Comparison of ENCODE assay signal across 22 mouse cellular contexts in genomic region chr16:94925364-94925763, GRCm38 (mm10).
DNase-seq lines count a peak whose midpoint lies in the region; ATAC-seq and TF ChIP-seq lines count a peak whose summit lies in the region.
"Had no signal": no experiment of that assay in that cellular context is flagged by ENCODE, and none has a peak within 500 bp of the region (broad histone marks: within the 10 kb centered on the region; RNA-seq: fewer than 3 reads in every experiment).

No protein-coding gene starts in this region.

- peak; percentile 3 for DNase-seq in adrenal gland, adult 2 months
- no peak for DNase-seq in adrenal gland, postnatal 10 days
- peak; percentile 34 for DNase-seq in heart, adult 11 months
- peak; percentile 62 for DNase-seq in kidney, postnatal 0 days (ENCODE audit: low spot score)
- DNase-seq in kidney, adult 9 months, result no peak
- peak; percentile 58 for DNase-seq in retina, embryonic 14.5 days (ENCODE audit: low spot score)
- DNase-seq in lung, postnatal 14 days, result no peak
- DNase-seq: B cell, adult 2 months; cerebellum, adult 11-12 months; cerebellum, adult 9-11 months; cerebellum, postnatal 36 days; gastrocnemius, postnatal 10 days; heart, postnatal 10 days; heart, postnatal 4 days had no signal

- no peak for ATAC-seq in heart, embryonic 12.5 days (ENCODE audit: insufficient number of reproducible peaks, low FRiP score)
- no peak for ATAC-seq in kidney, postnatal 0 days (replicated peaks; ENCODE audit: low FRiP score, low read depth)
- ATAC-seq: activated CD4-positive, CD25-positive, alpha-beta regulatory T cell, adult 4 months; CD4-positive, CD25-positive, alpha-beta regulatory T cell, adult 4 months; forebrain, embryonic 14.5 days; hindbrain, embryonic 16.5 days; Patski had no signal

- TF ChIP-seq CTCF in kidney, postnatal 0 days (IDR thresholded peaks at IDR 0.05; ENCODE audit: low read depth), result no peak

- H3K27ac ChIP-seq in heart, embryonic 12.5 days (ENCODE audit: poor library complexity, severe bottlenecking), result no peak overlapping the region
- no peak overlapping the region for H3K27ac ChIP-seq in kidney, postnatal 0 days
- H3K27ac ChIP-seq: embryonic facial prominence, embryonic 13.5 days; hindbrain, embryonic 12.5 days had no signal

- no peak overlapping the region for H3K9ac ChIP-seq in heart, embryonic 12.5 days
- H3K9ac ChIP-seq in kidney, postnatal 0 days (ENCODE audit: low read depth, low read length), result no peak overlapping the region
- H3K9ac ChIP-seq: embryonic facial prominence, embryonic 13.5 days; hindbrain, embryonic 12.5 days had no signal

- H3K4me1 ChIP-seq in heart, embryonic 12.5 days (replicated peaks), result no peaks in the 10 kb centered on the region; the same call in 1 of the 2 replicates
- 0 out of 2 replicates have a peak, but pooled peaks cover 5% of the 10 kb centered on the region for H3K4me1 ChIP-seq in kidney, postnatal 0 days (replicated peaks; ENCODE audit: insufficient read depth, low read length)
- H3K4me1 ChIP-seq: embryonic facial prominence, embryonic 13.5 days; hindbrain, embryonic 12.5 days had no signal

- H3K36me3 ChIP-seq in heart, embryonic 12.5 days, result no peaks in the 10 kb centered on the region
- H3K36me3 ChIP-seq in kidney, postnatal 0 days (ENCODE audit: insufficient read depth, low read length), result no peaks in the 10 kb centered on the region
- H3K36me3 ChIP-seq: embryonic facial prominence, embryonic 13.5 days; hindbrain, embryonic 12.5 days had no signal

- no peak overlapping the region for H3K4me3 ChIP-seq in heart, embryonic 12.5 days
- H3K4me3 ChIP-seq in kidney, postnatal 0 days (replicated peaks; ENCODE audit: low read depth, low read length), result no peak overlapping the region
- H3K4me3 ChIP-seq: embryonic facial prominence, embryonic 13.5 days; hindbrain, embryonic 12.5 days had no signal

- H3K27me3 ChIP-seq in heart, embryonic 12.5 days (replicated peaks), result no peaks in the 10 kb centered on the region
- no peaks in the 10 kb centered on the region for H3K27me3 ChIP-seq in kidney, postnatal 0 days (ENCODE audit: insufficient read depth, low read length)
- H3K27me3 ChIP-seq: embryonic facial prominence, embryonic 13.5 days; hindbrain, embryonic 12.5 days had no signal

- H3K9me3 ChIP-seq in heart, embryonic 12.5 days (replicated peaks), result no peaks in the 10 kb centered on the region
- no peaks in the 10 kb centered on the region for H3K9me3 ChIP-seq in kidney, postnatal 0 days (replicated peaks; ENCODE audit: low read length)
- H3K9me3 ChIP-seq: embryonic facial prominence, embryonic 13.5 days; hindbrain, embryonic 12.5 days had no signal

- no peak overlapping the region for H3K4me2 ChIP-seq in heart, embryonic 12.5 days
- H3K4me2 ChIP-seq in kidney, postnatal 0 days (ENCODE audit: low read length), result no peak overlapping the region
- H3K4me2 ChIP-seq: embryonic facial prominence, embryonic 13.5 days; hindbrain, embryonic 12.5 days had no signal

- WGBS in heart, embryonic 12.5 days, result 48% methylated on average over 6 of the region's 6 CpGs
- WGBS in kidney, postnatal 0 days, result 16% methylated on average over 6 of the region's 6 CpGs

Comparison
In these comparisons a context has a peak if more than half of its experiments do, and no peak if none do; other contexts are left out.
1. DNase-seq: peak in adrenal gland, adult 2 months (single experiment), heart, adult 11 months (single experiment), kidney, postnatal 0 days (single experiment) and retina, embryonic 14.5 days (single experiment); none in adrenal gland, postnatal 10 days (single experiment), kidney, adult 9 months (single experiment) and lung, postnatal 14 days (single experiment).